Mouse (Mus musculus): Measurements from ENCODE around the gene Syt13.

DNA sequence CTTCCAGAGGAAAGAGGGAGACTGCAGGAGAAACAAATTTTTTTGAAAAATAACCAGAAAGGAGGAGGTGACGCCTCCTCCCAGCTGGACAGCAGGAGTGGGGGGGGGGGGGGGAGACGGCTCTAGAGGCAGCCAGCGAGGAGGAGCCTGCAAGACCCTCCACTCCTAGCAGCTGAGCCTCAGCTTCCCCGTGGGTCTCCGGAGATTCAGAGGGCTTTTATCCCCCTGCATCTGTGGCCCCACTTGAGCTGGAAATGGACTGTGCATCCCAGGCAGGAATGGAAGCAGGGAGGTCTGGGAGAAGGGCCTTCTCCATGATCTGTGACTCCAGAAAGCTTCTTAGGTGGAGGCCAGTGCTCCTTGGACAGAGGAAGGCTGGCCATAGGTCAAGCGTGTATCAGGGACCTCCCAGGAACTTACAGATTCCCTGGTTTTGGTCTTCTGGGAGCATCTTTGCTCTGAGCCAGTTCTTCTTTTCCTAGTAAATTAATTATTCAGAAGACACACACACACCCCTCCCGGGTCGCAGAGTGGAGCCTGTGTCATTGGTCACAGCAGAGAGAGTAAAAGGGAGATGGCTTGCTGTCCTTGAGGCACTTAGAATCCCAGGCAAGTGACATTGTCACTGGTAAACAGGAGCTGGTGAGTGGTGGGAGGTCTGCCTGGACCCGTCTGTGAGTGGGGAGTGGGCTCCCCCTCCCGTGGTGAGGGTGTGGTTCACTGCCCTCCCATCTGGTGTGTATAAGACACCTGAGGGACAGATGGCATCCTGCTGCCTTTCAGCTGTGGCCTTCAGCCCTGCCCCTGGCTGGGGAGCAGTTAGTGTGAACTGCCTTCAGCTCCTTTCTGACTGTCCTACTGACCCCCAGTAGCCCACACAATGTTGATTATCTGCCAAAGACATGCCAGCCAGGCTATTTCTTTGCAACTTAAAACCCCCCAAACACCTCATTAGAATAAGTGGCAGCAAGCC, 1.0 kb downstream of the Syt13 start:
- no peak for TF ChIP-seq CTCF (IDR thresholded peaks at IDR 0.05; ENCODE audit: low read depth, low read length)
- TF ChIP-seq GATA1 (IDR thresholded peaks at IDR 0.05; ENCODE audit: borderline replicate concordance, low read length): no peak
- no peak for TF ChIP-seq POLR2AphosphoS5 (IDR thresholded peaks at IDR 0.05; ENCODE audit: insufficient replicate concordance, low read depth, low read length)
- TF ChIP-seq TAL1 (conservative IDR thresholded peaks at IDR 0.05; ENCODE audit: low read depth, low read length): no peak
- TF ChIP-seq GATA2 (IDR thresholded peaks at IDR 0.05; ENCODE audit: borderline replicate concordance, low read depth, low read length): no peak
